Mouse (Mus musculus) ES-Bruce4 (cell line): Measurements from ENCODE around the gene Dclre1c. TPM values are rescaled to one million over a fixed set of nuclear protein-coding genes. Genes with fewer than 3 reads are reported as not detected.

Experiments used
- H3K27ac ChIP-seq: 2 replicates; pipeline ENCODE4 v1.5.1; 2012; ENCODE audit warnings: low read length, inconsistent platforms; ENCODE audit not compliant: insufficient read depth
- H3K27me3 ChIP-seq: 2 replicates; pipeline ENCODE4 v1.6.1; 2012; ENCODE audit warnings: mild to moderate bottlenecking, low read length, inconsistent platforms; ENCODE audit not compliant: control insufficient read depth, poor library complexity, insufficient read depth, severe bottlenecking
- H3K36me3 ChIP-seq: 2 replicates; pipeline ENCODE4 v1.6.1; 2012; ENCODE audit warnings: inconsistent platforms, mild to moderate bottlenecking, low read length, moderate library complexity; ENCODE audit not compliant: control insufficient read depth, poor library complexity, insufficient read depth, severe bottlenecking
- H3K4me1 ChIP-seq: one replicate; pipeline ENCODE4 v1.8.1; 2011; ENCODE audit warnings: low read length; ENCODE audit not compliant: control insufficient read depth, insufficient read depth
- H3K4me3 ChIP-seq: 2 replicates; pipeline ENCODE4 v1.5.1; 2011; ENCODE audit warnings: low read depth, mild to moderate bottlenecking, low read length
- H3K9ac ChIP-seq: 2 replicates; pipeline ENCODE4 v1.6.1; 2012; ENCODE audit warnings: low read depth, mild to moderate bottlenecking, inconsistent platforms; ENCODE audit not compliant: poor library complexity, severe bottlenecking
- H3K9me3 ChIP-seq: replicated peaks from 2 replicates; pipeline ENCODE4 v1.6.1; 2012; ENCODE audit warnings: mild to moderate bottlenecking, low read length, inconsistent platforms; ENCODE audit not compliant: control insufficient read depth, poor library complexity, insufficient read depth, severe bottlenecking
- CTCF ChIP-seq: IDR thresholded peaks from one replicate; pipeline ENCODE4 v1.8.1; 2011; ENCODE audit warnings: low read depth, low read length
- EP300 ChIP-seq: IDR thresholded peaks from 2 replicates; pipeline ENCODE4 v1.6.1; 2011; ENCODE audit warnings: low read depth, low read length; ENCODE audit not compliant: insufficient read depth
- POLR2A ChIP-seq: IDR thresholded peaks from one replicate; pipeline ENCODE4 v1.8.1; 2011; ENCODE audit warnings: low read length; ENCODE audit not compliant: insufficient read depth
- polyA plus RNA-seq: library from polyadenylated mRNA; stranded (reverse); fragments of >200 nt; gene quantifications from 2 replicates; pipeline ENCODE4 v1.2.4, GENCODE M21; 2011; ENCODE audit warnings: low read depth; ENCODE audit not compliant: missing spikeins, insufficient read depth, insufficient read length

Gene Dclre1c
- polyA plus RNA-seq, 1 experiment = 14.7 TPM

DNA sequence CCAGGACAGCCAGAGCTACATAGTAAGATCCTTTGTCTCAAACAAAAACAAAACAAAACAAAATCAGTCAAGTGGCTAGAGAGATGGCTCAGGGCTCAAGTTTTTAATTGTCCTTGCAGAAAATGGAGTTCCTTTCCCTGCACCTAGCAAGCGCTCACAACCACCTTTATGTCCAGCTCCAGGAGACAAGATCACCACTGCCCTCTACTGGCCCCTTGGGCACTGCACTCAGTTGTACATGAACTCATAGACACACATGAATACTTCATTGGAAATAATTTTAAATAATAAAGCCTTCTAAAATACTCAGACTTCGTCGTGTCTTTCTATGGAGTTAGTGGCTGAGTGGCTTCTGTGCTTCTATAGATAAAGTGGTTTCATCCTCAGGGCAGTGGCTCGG is 9.7 kb upstream of the Dclre1c start:
- no peak overlapping the region for H3K27ac ChIP-seq
- TF ChIP-seq CTCF = peak; percentile 80
- no peak for TF ChIP-seq POLR2A
- TF ChIP-seq EP300 = no peak
- H3K27me3 ChIP-seq = no peaks in the 10 kb centered on the region

DNA sequence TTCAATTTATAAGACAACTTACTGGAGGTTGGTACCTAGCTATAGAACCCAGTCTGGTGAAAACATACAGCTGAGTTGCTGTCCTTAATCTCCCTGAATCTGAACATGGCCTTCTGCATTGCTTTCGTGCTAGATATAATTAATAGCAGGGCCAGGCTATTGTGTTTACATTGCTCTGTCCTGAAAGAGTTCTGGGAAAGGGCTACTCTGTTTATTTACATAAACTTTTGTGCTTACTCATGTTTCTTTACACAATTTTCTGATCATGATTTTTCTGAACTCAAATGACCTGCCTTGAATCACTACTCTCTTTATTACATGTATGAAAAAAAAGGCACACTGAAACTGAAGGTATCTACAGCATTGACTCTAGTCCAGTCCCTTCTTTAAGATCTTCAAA is 8.3 kb upstream of the Dclre1c start:
- no peak overlapping the region for H3K4me3 ChIP-seq
- peaks cover 1% of the 10 kb centered on the region for H3K4me1 ChIP-seq
- no peak overlapping the region for H3K27ac ChIP-seq
- H3K9me3 ChIP-seq = no peaks in the 10 kb centered on the region
- no peak overlapping the region for H3K9ac ChIP-seq
- no peaks in the 10 kb centered on the region for H3K27me3 ChIP-seq
- no peaks in the 10 kb centered on the region for H3K36me3 ChIP-seq
- no peak for TF ChIP-seq EP300
- TF ChIP-seq POLR2A = no peak
- no peak for TF ChIP-seq CTCF

More for the DNA sequence above, 9.7 kb upstream of the Dclre1c start:
- H3K36me3 ChIP-seq = no peaks in the 10 kb centered on the region
- no peaks in the 10 kb centered on the region for H3K4me1 ChIP-seq
- H3K4me3 ChIP-seq = no peak overlapping the region
- no peaks in the 10 kb centered on the region for H3K9me3 ChIP-seq
- no peak overlapping the region for H3K9ac ChIP-seq

DNA sequence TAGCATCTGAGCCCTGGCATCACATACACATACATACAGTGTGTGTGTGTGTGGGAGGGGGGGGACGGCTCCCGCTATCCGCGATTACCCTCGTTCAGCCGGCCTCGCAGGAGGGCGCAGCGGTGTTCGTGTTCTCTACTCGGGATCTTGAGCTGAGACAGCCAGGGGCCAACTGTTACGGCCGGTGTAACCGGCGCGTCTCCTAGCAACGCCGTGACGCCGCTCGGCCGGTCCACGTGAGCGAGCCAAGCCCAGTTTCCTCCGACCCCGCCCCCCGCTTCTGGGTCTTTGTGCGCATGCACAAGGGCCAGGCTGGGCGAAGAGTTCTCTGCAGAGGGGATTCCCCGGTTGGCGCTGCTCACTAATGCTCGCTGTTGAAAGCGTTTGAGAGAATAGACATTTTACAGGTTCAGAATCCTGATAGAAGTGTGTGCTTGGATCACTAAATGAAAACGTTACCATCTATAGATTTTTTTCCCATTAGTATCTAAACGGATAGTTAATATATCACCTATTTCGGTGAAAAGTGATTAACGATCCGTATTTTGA is 5.0 kb upstream of the Dclre1c start:
- no peaks in the 10 kb centered on the region for H3K27me3 ChIP-seq
- H3K4me3 ChIP-seq = peak overlapping the region; percentile 51
- H3K9me3 ChIP-seq = no peaks in the 10 kb centered on the region
- H3K4me1 ChIP-seq = peaks cover 1% of the 10 kb centered on the region
- TF ChIP-seq POLR2A (no peak), CTCF (no peak), EP300 (no peak)
- no peak overlapping the region for H3K27ac ChIP-seq
- H3K36me3 ChIP-seq = no peaks in the 10 kb centered on the region
- no peak overlapping the region for H3K9ac ChIP-seq

DNA sequence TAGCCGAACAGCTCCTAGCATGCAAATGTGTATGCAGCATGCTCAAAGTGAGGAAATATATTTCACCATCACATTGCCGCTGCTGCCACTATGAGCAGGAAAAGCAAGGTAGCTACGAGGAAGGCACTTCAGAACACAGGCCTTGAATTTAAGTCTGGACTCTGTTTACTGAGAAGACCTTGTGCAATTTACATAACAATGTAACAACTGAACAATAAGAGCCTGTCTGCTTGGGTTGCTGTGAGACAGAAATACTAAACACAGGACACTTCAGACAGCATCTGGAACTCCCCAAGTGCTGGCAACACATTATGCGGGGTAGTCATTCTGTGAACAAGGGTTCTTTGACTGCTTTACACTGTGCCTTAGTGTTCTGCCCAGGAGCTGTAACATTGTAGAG is 3.8 kb upstream of the Dclre1c start:
- H3K9me3 ChIP-seq = no peaks in the 10 kb centered on the region
- H3K27me3 ChIP-seq = no peaks in the 10 kb centered on the region
- no peak overlapping the region for H3K4me3 ChIP-seq
- no peak overlapping the region for H3K9ac ChIP-seq
- no peak for TF ChIP-seq POLR2A
- TF ChIP-seq EP300 = no peak
- no peak for TF ChIP-seq CTCF
- H3K4me1 ChIP-seq = peaks cover 1% of the 10 kb centered on the region
- no peak overlapping the region for H3K27ac ChIP-seq
- H3K36me3 ChIP-seq = no peaks in the 10 kb centered on the region

DNA sequence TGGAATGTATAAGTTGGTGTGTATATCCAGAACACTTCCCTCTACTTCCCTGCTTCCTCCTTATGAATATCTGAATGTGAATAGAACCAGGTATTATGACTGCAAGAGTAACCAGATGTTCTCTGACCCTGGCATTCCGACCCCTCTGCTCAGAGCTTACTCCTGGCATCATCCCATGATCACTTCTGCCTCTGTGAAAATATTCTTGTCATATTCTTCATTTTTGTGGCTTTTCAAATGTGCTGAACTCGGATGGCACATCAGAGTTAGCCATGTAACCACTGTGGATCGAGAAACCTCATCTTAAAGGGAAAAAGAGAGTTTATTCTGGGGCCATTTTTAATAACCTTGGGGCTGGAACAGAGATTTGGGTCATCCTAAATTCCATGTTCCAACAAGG is 1.4 kb upstream of the Dclre1c start, which contains the start of gene Meig1:
Gene Meig1, minus strand, starts transcription at position 101 of the 400 bp plus-strand sequence.
- H3K4me1 ChIP-seq = peaks cover 1% of the 10 kb centered on the region
- H3K27me3 ChIP-seq = no peaks in the 10 kb centered on the region
- no peak within 1 kb of the TSS for H3K27ac ChIP-seq
- no peaks in the 10 kb centered on the region for H3K36me3 ChIP-seq
- H3K4me3 ChIP-seq = no peak within 1 kb of the TSS
- no peak within 1 kb of the TSS for H3K9ac ChIP-seq
- TF ChIP-seq EP300 (no peak), POLR2A (no peak), CTCF (no peak)
- no peaks in the 10 kb centered on the region for H3K9me3 ChIP-seq

DNA sequence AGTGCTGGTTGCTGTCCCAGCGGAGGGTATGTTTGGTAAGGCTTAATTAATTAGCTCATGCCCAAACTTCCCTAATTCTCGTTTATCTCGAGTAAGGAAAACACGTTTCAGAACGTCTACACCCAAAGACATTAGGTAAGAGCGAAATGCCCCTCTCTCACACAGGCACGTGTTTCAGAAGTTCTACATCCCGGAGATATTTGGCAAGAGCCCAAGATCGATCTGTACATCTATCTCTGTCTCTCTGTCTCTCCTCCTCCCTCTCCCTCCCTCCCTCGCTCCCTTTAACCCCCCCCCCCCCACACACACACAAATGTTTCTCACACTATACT is 614 bp downstream of the Dclre1c start:
- Histone ChIP-seq H3K9ac (peak overlapping the region; percentile 36), H3K36me3 (no peaks in the 10 kb centered on the region), H3K4me3 (peak overlapping the region; percentile 77), H3K9me3 (no peaks in the 10 kb centered on the region), H3K4me1 (peaks cover 1% of the 10 kb centered on the region), H3K27ac (no peak overlapping the region), H3K27me3 (no peaks in the 10 kb centered on the region)
- TF ChIP-seq EP300 = no peak
- TF ChIP-seq POLR2A = no peak
- TF ChIP-seq CTCF = no peak
